Mouse (Mus musculus): Measurements from ENCODE around the gene Chst11. TPM values are rescaled to one million over a fixed set of nuclear protein-coding genes. Genes with fewer than 3 reads are reported as not detected.

Chst11 gene
- polyA plus RNA-seq, 1 experiment from 2014 or later = 2.0 TPM

GRCm38 (mm10) chr10:83202906-83203702, 217.8 kb downstream of the Chst11 start:
- no peak overlapping the region for H3K27ac ChIP-seq
- H3K27me3 ChIP-seq = no peaks in the 10 kb centered on the region
- 79% methylated on average over 14 of the region's 14 CpGs for WGBS
- H3K9me3 ChIP-seq (replicated peaks) = no peaks in the 10 kb centered on the region
- ATAC-seq (replicated peaks; ENCODE audit: insufficient number of reproducible peaks, insufficient read depth, low FRiP score, low read depth) = no peak
- H3K4me2 ChIP-seq = no peak overlapping the region
- H3K36me3 ChIP-seq = no peaks in the 10 kb centered on the region
- no peak overlapping the region for H3K9ac ChIP-seq
- H3K4me1 ChIP-seq (replicated peaks) = peaks cover 8% of the 10 kb centered on the region
- no peak overlapping the region for H3K4me3 ChIP-seq

DNA sequence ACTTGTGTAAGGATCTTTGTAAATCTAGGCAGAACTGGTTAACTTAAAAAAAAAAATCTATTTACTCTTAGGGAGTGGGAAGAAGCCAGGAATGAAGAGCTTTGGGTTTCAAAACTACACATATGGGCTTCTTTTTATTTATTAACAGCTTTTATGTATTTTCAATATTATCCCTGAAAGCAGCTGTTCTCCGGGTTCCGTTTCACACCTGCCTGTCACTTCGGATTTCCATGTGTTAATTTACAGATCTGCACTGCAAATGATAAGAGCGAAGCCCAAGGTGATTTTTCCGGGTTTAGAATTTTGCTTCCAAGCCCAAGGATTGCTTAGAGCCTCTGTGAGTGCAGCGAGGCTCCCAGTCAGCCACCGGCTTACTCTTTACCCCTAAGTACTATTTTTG, 223.1 kb downstream of the Chst11 start:
- Histone ChIP-seq H3K36me3 (no peaks in the 10 kb centered on the region), H3K4me1 (replicated peaks) (no peaks in the 10 kb centered on the region), H3K4me3 (no peak overlapping the region), H3K27me3 (no peaks in the 10 kb centered on the region), H3K27ac (no peak overlapping the region), H3K9me3 (replicated peaks) (no peaks in the 10 kb centered on the region), H3K4me2 (no peak overlapping the region), H3K9ac (no peak overlapping the region)
- ATAC-seq (replicated peaks; ENCODE audit: insufficient number of reproducible peaks, insufficient read depth, low FRiP score, low read depth) = no peak
- WGBS = 75% methylated on average over 7 of the region's 7 CpGs

DNA sequence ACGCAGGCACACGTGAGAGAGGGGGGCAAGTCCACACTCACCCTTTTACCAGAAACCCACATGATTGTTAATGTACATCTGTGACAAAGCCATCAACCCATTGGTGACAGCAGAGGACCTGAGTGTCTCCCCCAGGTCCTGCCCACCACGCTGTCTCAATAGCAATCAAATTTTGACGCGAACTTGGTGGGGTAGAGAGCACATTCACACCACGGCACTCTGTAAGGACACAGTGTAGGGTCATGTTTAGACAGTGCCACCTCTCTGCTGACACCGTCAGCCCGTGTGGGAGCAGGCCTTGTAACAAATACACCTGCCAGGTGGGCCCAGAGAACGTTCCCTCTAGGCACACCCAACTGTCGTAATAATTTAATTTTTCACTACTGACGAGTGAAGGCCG, 224.1 kb downstream of the Chst11 start:
- Histone ChIP-seq H3K4me1 (replicated peaks) (no peaks in the 10 kb centered on the region), H3K4me3 (no peak overlapping the region), H3K9ac (no peak overlapping the region), H3K27me3 (no peaks in the 10 kb centered on the region), H3K4me2 (no peak overlapping the region), H3K27ac (no peak overlapping the region), H3K9me3 (replicated peaks) (no peaks in the 10 kb centered on the region), H3K36me3 (no peaks in the 10 kb centered on the region)
- ATAC-seq (replicated peaks; ENCODE audit: insufficient number of reproducible peaks, insufficient read depth, low FRiP score, low read depth) = no peak
- WGBS = 82% methylated on average over 12 of the region's 12 CpGs

DNA sequence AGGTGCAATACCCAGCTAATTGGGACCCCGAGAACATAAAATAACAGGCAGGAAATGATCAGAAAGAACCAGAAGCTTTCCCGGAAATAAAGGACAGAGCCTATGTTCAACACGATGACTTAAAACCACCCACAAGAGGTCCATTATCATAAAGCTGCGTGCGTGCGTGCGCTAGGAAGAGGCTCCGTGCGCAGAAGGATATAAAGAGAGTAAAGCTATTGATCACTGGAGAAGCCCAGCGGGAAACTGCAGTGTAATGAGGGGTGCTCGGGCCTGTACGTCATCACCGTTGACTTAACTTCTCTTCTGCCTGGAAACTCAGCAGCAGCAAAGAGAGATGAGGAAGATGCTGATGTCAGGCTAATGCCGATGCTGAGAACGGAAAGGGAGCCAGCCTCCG, 224.8 kb downstream of the Chst11 start:
- H3K4me1 ChIP-seq (replicated peaks) = no peaks in the 10 kb centered on the region
- no peaks in the 10 kb centered on the region for H3K27me3 ChIP-seq
- H3K27ac ChIP-seq = no peak overlapping the region
- ATAC-seq (replicated peaks; ENCODE audit: insufficient number of reproducible peaks, insufficient read depth, low FRiP score, low read depth) = no peak
- no peaks in the 10 kb centered on the region for H3K9me3 ChIP-seq (replicated peaks)
- H3K4me2 ChIP-seq = no peak overlapping the region
- no peak overlapping the region for H3K9ac ChIP-seq
- WGBS = 76% methylated on average over 16 of the region's 16 CpGs
- no peaks in the 10 kb centered on the region for H3K36me3 ChIP-seq
- H3K4me3 ChIP-seq = no peak overlapping the region

DNA sequence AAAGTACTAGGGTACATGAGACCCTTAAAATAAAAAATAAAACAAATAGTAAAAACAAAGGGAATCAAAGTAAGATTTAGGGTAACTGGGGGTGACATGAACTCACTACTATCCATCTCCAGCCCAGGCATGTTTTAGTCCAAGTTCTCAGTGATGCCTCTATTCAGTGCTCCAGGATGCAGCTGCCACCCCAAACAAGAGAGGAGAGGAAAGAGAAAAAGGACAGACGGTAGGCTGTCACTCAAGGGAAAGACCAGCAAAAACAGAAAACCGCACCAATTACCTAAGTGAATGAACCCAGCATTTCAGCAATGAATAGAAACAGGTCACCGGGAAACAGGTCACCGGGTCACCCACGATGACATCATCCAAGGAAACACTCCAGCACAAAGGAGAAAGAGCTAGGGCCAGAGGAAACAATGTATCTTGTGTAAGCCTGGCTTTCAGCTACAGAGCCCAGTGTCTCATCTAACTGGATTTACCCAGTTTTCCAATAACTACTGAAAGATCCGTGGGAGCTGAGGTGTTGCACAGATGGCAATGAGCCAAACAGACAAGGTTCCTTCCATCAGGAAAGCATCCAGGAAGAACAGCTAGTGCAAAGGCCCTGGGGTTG, 225.8 kb downstream of the Chst11 start:
- 64% methylated on average over 6 of the region's 6 CpGs for WGBS
- Histone ChIP-seq H3K27ac (no peak overlapping the region), H3K27me3 (no peaks in the 10 kb centered on the region), H3K4me3 (no peak overlapping the region), H3K9ac (no peak overlapping the region), H3K36me3 (no peaks in the 10 kb centered on the region), H3K4me1 (replicated peaks) (no peaks in the 10 kb centered on the region), H3K9me3 (replicated peaks) (no peaks in the 10 kb centered on the region), H3K4me2 (no peak overlapping the region)
- ATAC-seq (replicated peaks; ENCODE audit: insufficient number of reproducible peaks, insufficient read depth, low FRiP score, low read depth) = no peak

GRCm38 (mm10) chr10:83212618-83213017, 227.3 kb downstream of the Chst11 start:
- no peak for ATAC-seq (replicated peaks; ENCODE audit: insufficient number of reproducible peaks, insufficient read depth, low FRiP score, low read depth)
- no peaks in the 10 kb centered on the region for H3K27me3 ChIP-seq
- H3K36me3 ChIP-seq = no peaks in the 10 kb centered on the region
- H3K4me1 ChIP-seq (replicated peaks) = peaks cover 2% of the 10 kb centered on the region; the same call in 1 of the 2 replicates
- no peak overlapping the region for H3K4me3 ChIP-seq
- no peak overlapping the region for H3K27ac ChIP-seq
- 90% methylated on average over 4 of the region's 4 CpGs for WGBS
- no peak overlapping the region for H3K4me2 ChIP-seq
- no peak overlapping the region for H3K9ac ChIP-seq
- H3K9me3 ChIP-seq (replicated peaks) = no peaks in the 10 kb centered on the region

DNA sequence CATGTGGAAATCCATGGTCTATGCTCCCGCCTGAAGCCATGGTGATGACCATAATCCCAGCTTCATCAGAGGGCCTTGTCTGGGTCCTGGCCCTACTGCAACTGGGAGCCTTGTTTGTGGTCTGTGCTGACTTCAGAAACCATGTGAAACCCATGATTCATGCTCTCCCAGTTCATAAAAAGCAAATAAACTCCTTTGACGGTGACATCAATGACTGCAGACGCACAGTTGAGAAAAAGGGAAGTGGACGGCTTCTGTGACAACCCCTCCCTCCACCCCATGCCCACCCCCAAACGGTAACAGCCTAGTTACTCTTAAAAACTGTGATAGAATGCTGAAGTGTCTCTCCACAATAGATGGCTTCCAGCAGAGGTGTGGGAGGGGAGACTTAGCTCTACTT, 230.3 kb downstream of the Chst11 start:
- WGBS = 63% methylated on average over 5 of the region's 5 CpGs
- Histone ChIP-seq H3K36me3 (no peaks in the 10 kb centered on the region), H3K9ac (no peak overlapping the region), H3K4me2 (no peak overlapping the region), H3K27ac (no peak overlapping the region), H3K4me1 (replicated peaks) (peaks cover 2% of the 10 kb centered on the region; the same call in 1 of the 2 replicates), H3K4me3 (no peak overlapping the region), H3K9me3 (replicated peaks) (no peaks in the 10 kb centered on the region), H3K27me3 (no peaks in the 10 kb centered on the region)
- ATAC-seq (replicated peaks; ENCODE audit: insufficient number of reproducible peaks, insufficient read depth, low FRiP score, low read depth) = no peak

DNA sequence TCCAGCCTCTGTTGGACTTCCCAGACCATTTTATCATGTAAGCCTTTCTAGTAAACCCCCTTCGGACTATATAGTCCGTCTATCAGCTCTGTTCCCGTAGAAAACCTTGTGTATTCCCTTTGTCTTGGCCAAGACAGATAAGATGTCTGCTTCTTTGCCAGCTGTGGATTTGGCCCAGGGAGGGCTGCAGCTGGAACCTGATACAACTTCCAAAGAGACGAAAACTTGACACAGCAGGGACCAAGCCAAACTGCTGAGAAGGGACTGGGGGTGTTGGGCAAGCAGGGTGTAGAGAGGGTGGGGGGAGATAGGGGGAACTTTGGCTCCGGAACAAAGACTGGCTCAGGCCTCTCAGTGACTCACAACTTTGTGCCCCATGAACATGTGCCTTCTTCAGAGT, 232.0 kb downstream of the Chst11 start:
- no peaks in the 10 kb centered on the region for H3K27me3 ChIP-seq
- H3K27ac ChIP-seq = 0 out of 2 replicates have a peak overlapping the region, but pooled peaks have one; percentile 26
- peaks cover 2% of the 10 kb centered on the region; the same call in 1 of the 2 replicates for H3K4me1 ChIP-seq (replicated peaks)
- H3K4me2 ChIP-seq = no peak overlapping the region; the same call in 1 of the 2 replicates
- H3K9me3 ChIP-seq (replicated peaks) = no peaks in the 10 kb centered on the region
- no peaks in the 10 kb centered on the region for H3K36me3 ChIP-seq
- peak; percentile 54 for ATAC-seq (replicated peaks; ENCODE audit: insufficient number of reproducible peaks, insufficient read depth, low FRiP score, low read depth)
- no peak overlapping the region for H3K4me3 ChIP-seq
- H3K9ac ChIP-seq = no peak overlapping the region
- 38% methylated on average over 5 of the region's 5 CpGs for WGBS

GRCm38 (mm10) chr10:83218778-83219177, 233.5 kb downstream of the Chst11 start:
- Histone ChIP-seq H3K4me2 (no peak overlapping the region), H3K4me1 (replicated peaks) (peaks cover 2% of the 10 kb centered on the region; the same call in 1 of the 2 replicates), H3K9me3 (replicated peaks) (no peaks in the 10 kb centered on the region), H3K4me3 (no peak overlapping the region), H3K27me3 (no peaks in the 10 kb centered on the region), H3K36me3 (no peaks in the 10 kb centered on the region), H3K9ac (no peak overlapping the region), H3K27ac (no peak overlapping the region)
- WGBS = 60% methylated on average over 2 of the region's 2 CpGs
- ATAC-seq (replicated peaks; ENCODE audit: insufficient number of reproducible peaks, insufficient read depth, low FRiP score, low read depth) = no peak

GRCm38 (mm10) chr10:83219729-83220128, 234.4 kb downstream of the Chst11 start:
- H3K9ac ChIP-seq = no peak overlapping the region
- no peak overlapping the region for H3K4me3 ChIP-seq
- H3K4me2 ChIP-seq = no peak overlapping the region
- H3K4me1 ChIP-seq (replicated peaks) = peaks cover 2% of the 10 kb centered on the region; the same call in 1 of the 2 replicates
- no peak for ATAC-seq (replicated peaks; ENCODE audit: insufficient number of reproducible peaks, insufficient read depth, low FRiP score, low read depth)
- 31% methylated on average over 12 of the region's 12 CpGs for WGBS
- no peak overlapping the region for H3K27ac ChIP-seq
- no peaks in the 10 kb centered on the region for H3K27me3 ChIP-seq
- no peaks in the 10 kb centered on the region for H3K36me3 ChIP-seq
- no peaks in the 10 kb centered on the region for H3K9me3 ChIP-seq (replicated peaks)

DNA sequence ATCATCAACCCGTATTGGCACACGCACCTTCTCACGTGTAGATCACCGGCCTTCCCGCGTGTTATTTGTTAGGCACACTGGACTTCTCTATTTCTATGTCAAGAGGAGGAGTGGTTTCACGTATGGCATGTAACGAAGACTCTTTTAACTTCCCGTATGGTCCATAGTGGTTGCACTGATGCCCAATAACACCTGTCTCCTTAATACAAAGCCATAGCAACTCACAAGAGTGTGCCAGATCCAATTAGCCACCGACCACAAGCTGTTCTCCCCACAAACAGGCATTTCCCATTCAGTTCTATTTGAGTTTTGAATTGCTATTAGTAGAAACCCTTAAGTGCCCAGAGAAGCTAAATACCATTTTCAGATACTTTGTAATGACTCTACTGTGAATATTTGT, 234.9 kb downstream of the Chst11 start:
- Histone ChIP-seq H3K27me3 (no peaks in the 10 kb centered on the region), H3K9ac (no peak overlapping the region), H3K4me1 (replicated peaks) (peaks cover 2% of the 10 kb centered on the region; the same call in 1 of the 2 replicates), H3K4me2 (no peak overlapping the region), H3K4me3 (no peak overlapping the region), H3K36me3 (no peaks in the 10 kb centered on the region), H3K27ac (no peak overlapping the region), H3K9me3 (replicated peaks) (no peaks in the 10 kb centered on the region)
- no peak for ATAC-seq (replicated peaks; ENCODE audit: insufficient number of reproducible peaks, insufficient read depth, low FRiP score, low read depth)
- 82% methylated on average over 10 of the region's 10 CpGs for WGBS
